Mouse (Mus musculus) liver, embryonic 15.5 days (tissue): ENCODE measurements around the gene Zgpat. TPM values are rescaled to one million over a fixed set of nuclear protein-coding genes. Genes with fewer than 3 reads are reported as not detected.

Experiments used
- ATAC-seq: fragments of 200-750 bp; cut with Nextera tagmentation; 2 replicates; pipeline ENCODE4 v1.8.0; 2017; ENCODE audit warnings: moderate number of reproducible peaks, mild to moderate bottlenecking, moderate library complexity; ENCODE audit not compliant: insufficient read depth
- H3K27ac ChIP-seq: fragments of 300-500 bp; sonication (generic); replicated peaks from 2 replicates; pipeline ENCODE4 v1.5.1; 2015; ENCODE audit warnings: mild to moderate bottlenecking, inconsistent platforms
- H3K27me3 ChIP-seq: fragments of 300-500 bp; sonication (generic); 2 replicates; pipeline ENCODE4 v1.6.1; 2015; ENCODE audit warnings: mild to moderate bottlenecking, inconsistent platforms
- H3K36me3 ChIP-seq: fragments of 300-500 bp; sonication (generic); replicated peaks from 2 replicates; pipeline ENCODE4 v1.6.1; 2015; ENCODE audit warnings: moderate library complexity, mild to moderate bottlenecking, inconsistent platforms
- H3K4me1 ChIP-seq: fragments of 300-500 bp; sonication (generic); replicated peaks from 2 replicates; pipeline ENCODE4 v1.6.1; 2015; ENCODE audit warnings: inconsistent platforms
- H3K4me2 ChIP-seq: fragments of 300-500 bp; sonication (generic); 2 replicates; pipeline ENCODE4 v1.6.1; 2015; ENCODE audit warnings: moderate library complexity, mild to moderate bottlenecking, inconsistent platforms
- H3K4me3 ChIP-seq: fragments of 300-500 bp; sonication (generic); replicated peaks from 2 replicates; pipeline ENCODE4 v1.5.1; 2015; ENCODE audit warnings: mild to moderate bottlenecking, inconsistent platforms
- H3K9ac ChIP-seq: fragments of 300-500 bp; sonication (generic); 2 replicates; pipeline ENCODE4 v1.6.1; 2015; ENCODE audit warnings: moderate library complexity, mild to moderate bottlenecking, inconsistent platforms
- H3K9me3 ChIP-seq: fragments of 300-500 bp; sonication (generic); replicated peaks from 2 replicates; pipeline ENCODE4 v1.6.1; 2016; ENCODE audit warnings: inconsistent platforms
- WGBS: fragments of 180-500 bp; shearing (Covaris S2); methylation state at CpG from one replicate; pipeline ENCODE4 v1.1.7; 2015; ENCODE audit warnings: mixed read lengths; ENCODE audit not compliant: insufficient replicate concordance; 5-methylcytosine and 5-hydroxymethylcytosine counted together
- polyA plus RNA-seq: library from polyadenylated mRNA; unstranded; fragments of >200 nt; fragmentation: Nextera tagmentation; extraction: Ambion mirVana; gene quantifications from 2 replicates; pipeline ENCODE4 v1.2.1, GENCODE M21; 2015

Gene Zgpat
- polyA plus RNA-seq, 1 experiment from 2014 or later = 12.1 TPM

GRCm38 (mm10) chr2:181364487-181364859, 255 bp upstream of the Zgpat start:
- peak overlapping the region; percentile 90 for H3K9ac ChIP-seq
- WGBS = 4% methylated on average over 14 of the region's 14 CpGs
- no peak for ATAC-seq

GRCm38 (mm10) chr2:181365655-181366075, 937 bp downstream of the Zgpat start:
- Histone ChIP-seq H3K27ac (peak overlapping the region; percentile 93), H3K9ac (peak overlapping the region; percentile 90), H3K4me1 (peaks cover 48% of the 10 kb centered on the region), H3K27me3 (no peaks in the 10 kb centered on the region), H3K9me3 (no peaks in the 10 kb centered on the region), H3K4me2 (peak overlapping the region; percentile 97), H3K36me3 (peaks cover 41% of the 10 kb centered on the region), H3K4me3 (peak overlapping the region; percentile 78)
- WGBS = under 1% methylated on average over 20 of the region's 20 CpGs
- ATAC-seq = peak; percentile 71

More at GRCm38 (mm10) chr2:181364487-181364859, 255 bp upstream of the Zgpat start:
- no peaks in the 10 kb centered on the region for H3K27me3 ChIP-seq
- H3K4me2 ChIP-seq = peak overlapping the region; percentile 97
- peak overlapping the region; percentile 78 for H3K4me3 ChIP-seq
- H3K4me1 ChIP-seq = peaks cover 48% of the 10 kb centered on the region
- peaks cover 41% of the 10 kb centered on the region for H3K36me3 ChIP-seq
- peak overlapping the region; percentile 93 for H3K27ac ChIP-seq
- no peaks in the 10 kb centered on the region for H3K9me3 ChIP-seq

- Histone ChIP-seq H3K4me3 (no peak overlapping the region), H3K4me2 (no peak overlapping the region), H3K9me3 (no peaks in the 10 kb centered on the region), H3K9ac (no peak overlapping the region), H3K27ac (no peak overlapping the region), H3K4me1 (peaks cover 44% of the 10 kb centered on the region), H3K36me3 (peaks cover 24% of the 10 kb centered on the region), H3K27me3 (no peaks in the 10 kb centered on the region)
- WGBS = 88% methylated on average over 5 of the region's 5 CpGs
- no peak for ATAC-seq
Observed at GRCm38 (mm10) chr2:181370001-181370400, 5.3 kb downstream of the Zgpat start.

- Histone ChIP-seq H3K9me3 (no peaks in the 10 kb centered on the region), H3K4me1 (peaks cover 18% of the 10 kb centered on the region), H3K9ac (no peak overlapping the region), H3K4me3 (no peak overlapping the region), H3K27ac (no peak overlapping the region), H3K36me3 (peaks cover 35% of the 10 kb centered on the region), H3K27me3 (no peaks in the 10 kb centered on the region), H3K4me2 (no peak overlapping the region)
- ATAC-seq = no peak
- 78% methylated on average over 2 of the region's 2 CpGs for WGBS
Observed at GRCm38 (mm10) chr2:181375787-181376186, 11.1 kb downstream of the Zgpat start.

GRCm38 (mm10) chr2:181377230-181377629, 12.5 kb downstream of the Zgpat start:
- H3K4me3 ChIP-seq = no peak overlapping the region
- H3K4me2 ChIP-seq = no peak overlapping the region
- no peak overlapping the region for H3K27ac ChIP-seq
- no peaks in the 10 kb centered on the region for H3K9me3 ChIP-seq
- peaks cover 39% of the 10 kb centered on the region for H3K36me3 ChIP-seq
- 28% methylated on average over 2 of the region's 2 CpGs for WGBS
- no peak for ATAC-seq
- no peaks in the 10 kb centered on the region for H3K27me3 ChIP-seq
- no peak overlapping the region for H3K9ac ChIP-seq
- peaks cover 18% of the 10 kb centered on the region for H3K4me1 ChIP-seq

GRCm38 (mm10) chr2:181378701-181379100, 14.0 kb downstream of the Zgpat start:
- no peak overlapping the region for H3K9ac ChIP-seq
- no peak for ATAC-seq
- H3K9me3 ChIP-seq = no peaks in the 10 kb centered on the region
- H3K36me3 ChIP-seq = peaks cover 53% of the 10 kb centered on the region
- H3K4me2 ChIP-seq = no peak overlapping the region
- no peak overlapping the region for H3K27ac ChIP-seq
- 81% methylated on average over 5 of the region's 5 CpGs for WGBS
- peaks cover 12% of the 10 kb centered on the region for H3K4me1 ChIP-seq
- no peak overlapping the region for H3K4me3 ChIP-seq
- no peaks in the 10 kb centered on the region for H3K27me3 ChIP-seq

GRCm38 (mm10) chr2:181379778-181380177, 15.1 kb downstream of the Zgpat start, which contains the start of gene Lime1:
Gene Lime1 (plus strand): TSS chr2:181380078.
- Histone ChIP-seq H3K9ac (no peak within 1 kb of the TSS), H3K4me1 (peaks cover 8% of the 10 kb centered on the region), H3K36me3 (peaks cover 60% of the 10 kb centered on the region), H3K9me3 (no peaks in the 10 kb centered on the region), H3K4me2 (no peak within 1 kb of the TSS), H3K27me3 (no peaks in the 10 kb centered on the region), H3K27ac (no peak within 1 kb of the TSS), H3K4me3 (no peak within 1 kb of the TSS)
- 86% methylated on average over 12 of the region's 12 CpGs for WGBS
- no peak for ATAC-seq

- Histone ChIP-seq H3K36me3 (peaks cover 63% of the 10 kb centered on the region), H3K9ac (no peak overlapping the region), H3K4me1 (peaks cover 8% of the 10 kb centered on the region), H3K27me3 (no peaks in the 10 kb centered on the region), H3K4me3 (no peak overlapping the region), H3K4me2 (no peak overlapping the region), H3K27ac (no peak overlapping the region), H3K9me3 (no peaks in the 10 kb centered on the region)
- 84% methylated on average over 5 of the region's 5 CpGs for WGBS
- ATAC-seq = no peak
Observed at GRCm38 (mm10) chr2:181380251-181380650, 15.5 kb downstream of the Zgpat start.

- Histone ChIP-seq H3K9me3 (no peaks in the 10 kb centered on the region), H3K4me1 (peaks cover 8% of the 10 kb centered on the region), H3K27me3 (no peaks in the 10 kb centered on the region), H3K4me3 (no peak overlapping the region), H3K27ac (no peak overlapping the region), H3K9ac (no peak overlapping the region), H3K4me2 (no peak overlapping the region), H3K36me3 (peaks cover 67% of the 10 kb centered on the region)
- 72% methylated on average over 5 of the region's 5 CpGs for whole genome bisulfite sequencing
- no peak for ATAC-seq
Observed at GRCm38 (mm10) chr2:181381107-181381506, 16.4 kb downstream of the Zgpat start.

GRCm38 (mm10) chr2:181381631-181382306, 17.0 kb downstream of the Zgpat start:
- H3K4me3 ChIP-seq = no peak overlapping the region
- H3K36me3 ChIP-seq = peaks cover 68% of the 10 kb centered on the region
- peaks cover 5% of the 10 kb centered on the region for H3K4me1 ChIP-seq
- no peak overlapping the region for H3K9ac ChIP-seq
- 77% methylated on average over 6 of the region's 6 CpGs for WGBS
- H3K4me2 ChIP-seq = no peak overlapping the region
- no peak overlapping the region for H3K27ac ChIP-seq
- no peaks in the 10 kb centered on the region for H3K27me3 ChIP-seq
- H3K9me3 ChIP-seq = no peaks in the 10 kb centered on the region
- ATAC-seq = no peak

GRCm38 (mm10) chr2:181384463-181384862, 19.7 kb downstream of the Zgpat start:
- H3K4me1 ChIP-seq = no peaks in the 10 kb centered on the region
- no peak overlapping the region for H3K27ac ChIP-seq
- no peak overlapping the region for H3K4me2 ChIP-seq
- H3K9me3 ChIP-seq = no peaks in the 10 kb centered on the region
- 63% methylated on average over 7 of the region's 7 CpGs for WGBS
- H3K9ac ChIP-seq = no peak overlapping the region
- peaks cover 63% of the 10 kb centered on the region for H3K36me3 ChIP-seq
- no peaks in the 10 kb centered on the region for H3K27me3 ChIP-seq
- H3K4me3 ChIP-seq = no peak overlapping the region
- no peak for ATAC-seq
